Comparison of ENCODE assay signal across 10 mouse cellular contexts in the genomic region with DNA sequence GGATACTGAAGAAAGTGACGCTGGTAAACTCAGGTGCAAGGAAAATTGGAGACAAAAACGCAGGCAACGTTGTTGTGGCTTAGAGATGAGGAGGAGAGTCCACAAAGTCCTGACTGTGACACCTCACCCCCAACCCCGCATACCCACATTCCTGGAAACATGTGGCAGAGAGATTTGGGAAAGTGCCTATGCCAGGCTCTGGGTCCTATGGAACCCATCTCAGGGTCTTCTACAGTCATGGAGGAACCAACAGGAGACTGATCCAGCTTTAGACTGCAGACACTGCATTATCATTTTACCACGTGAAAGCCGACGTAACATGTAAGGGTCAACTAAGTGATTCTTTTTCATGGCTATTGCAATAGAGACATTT. TPM values are rescaled to one million over a fixed set of nuclear protein-coding genes. Genes with fewer than 3 reads are reported as not detected.
A peak's percentile ranks its signal among the peaks of the same experiment; 100 is the strongest.
DNase-seq lines count a peak whose midpoint lies in the region; ATAC-seq and TF ChIP-seq lines count a peak whose summit lies in the region.
"Had no signal": no experiment of that assay in that cellular context is flagged by ENCODE, and none has a peak within 500 bp of the region (broad histone marks: within the 10 kb centered on the region; RNA-seq: fewer than 3 reads in every experiment).

No protein-coding gene starts in this region.

- peak; percentile 4 for DNase-seq in frontal cortex, postnatal 14 days (ENCODE audit: low spot score in 2 of 2)
- no peak for DNase-seq in frontal cortex, adult 2 months (ENCODE audit: extremely low spot score in 1 of 2, low spot score in 1 of 2)
- peak; percentile 0 for DNase-seq in right cerebral cortex, adult 18-20 months
- no peak for DNase-seq in right cerebral cortex, adult 2 months (ENCODE audit: low spot score in 2 of 2)
- DNase-seq in limb, embryonic 14.5 days (ENCODE audit: low spot score): no peak
- DNase-seq in cerebellum, adult 9-10 months: no peak
- DNase-seq in B cell, adult 2 months: no peak

- 0 out of 2 replicates have a peak overlapping the region, but pooled peaks have one; percentile 43 for H3K9ac ChIP-seq in limb, embryonic 14.5 days (ENCODE audit: low read depth, low read length, severe bottlenecking)
- H3K9ac ChIP-seq in stomach, embryonic 15.5 days: no peak overlapping the region

- H3K27me3 ChIP-seq in limb, embryonic 14.5 days (ENCODE audit: control insufficient read depth, insufficient read depth, low read length): no peaks in the 10 kb centered on the region
- no peaks in the 10 kb centered on the region for H3K27me3 ChIP-seq in stomach, embryonic 15.5 days (replicated peaks)

- no peaks in the 10 kb centered on the region for H3K9me3 ChIP-seq in limb, embryonic 14.5 days (ENCODE audit: control insufficient read depth, low read length)
- H3K9me3 ChIP-seq in stomach, embryonic 15.5 days: no peaks in the 10 kb centered on the region

- WGBS in limb, embryonic 14.5 days: 51% methylated on average over 7 of the region's 7 CpGs
- WGBS in stomach, embryonic 15.5 days: 51% methylated on average over 7 of the region's 7 CpGs

- H3K4me3 ChIP-seq in limb, embryonic 14.5 days (replicated peaks; ENCODE audit: low read length): peak overlapping the region; percentile 41
- peak overlapping the region; percentile 45 for H3K4me3 ChIP-seq in stomach, embryonic 15.5 days (replicated peaks)

- H3K27ac ChIP-seq in limb, embryonic 14.5 days (replicated peaks; ENCODE audit: low read depth, low read length): peak overlapping the region; percentile 73; the same call in 1 of the 2 replicates
- no peak overlapping the region for H3K27ac ChIP-seq in stomach, embryonic 15.5 days

- TF ChIP-seq POLR2A in limb, embryonic 14.5 days (IDR thresholded peaks at IDR 0.05; ENCODE audit: borderline replicate concordance, extremely low read depth, insufficient read depth, insufficient read length): no peak

- H3K4me2 ChIP-seq in limb, embryonic 14.5 days (replicated peaks; ENCODE audit: low read depth, low read length, severe bottlenecking): peak overlapping the region; percentile 49
- H3K4me2 ChIP-seq in stomach, embryonic 15.5 days: peak overlapping the region; percentile 49

- H3K36me3 ChIP-seq in limb, embryonic 14.5 days (ENCODE audit: control insufficient read depth, insufficient read depth, low read length): no peaks in the 10 kb centered on the region
- no peaks in the 10 kb centered on the region for H3K36me3 ChIP-seq in stomach, embryonic 15.5 days

- no peak for ATAC-seq in limb, embryonic 14.5 days (ENCODE audit: low FRiP score, low read depth)
- no peak for ATAC-seq in stomach, embryonic 15.5 days (ENCODE audit: insufficient read depth, low FRiP score, low read depth)

- no peaks in the 10 kb centered on the region for H3K4me1 ChIP-seq in limb, embryonic 14.5 days (ENCODE audit: control insufficient read depth, insufficient read depth, low read length)
- no peaks in the 10 kb centered on the region for H3K4me1 ChIP-seq in stomach, embryonic 15.5 days

RNA-seq across cellular contexts. Expression of a gene that starts 0.5 kb away (rescaled TPM):
- polyA plus RNA-seq in frontal cortex, adult 2 months (2012; rRNA removed): 1.6 and 1.8 TPM in 2 replicates
- polyA plus RNA-seq in limb, embryonic 14.5 days (2012; rRNA removed): 0.72 and 0.79 TPM in 2 replicates
- polyA plus RNA-seq in limb, embryonic 14.5 days (2014; fragmentation: Nextera tagmentation; extraction: Ambion mirVana): 1.6 and 2.0 TPM in 2 replicates
- polyA plus RNA-seq in stomach, embryonic 15.5 days (2015; fragmentation: Nextera tagmentation; extraction: Ambion mirVana): 1.0 and 1.5 TPM in 2 replicates

RNA-seq across cellular contexts. Expression of a gene that starts 21.6 kb away (rescaled TPM):
- polyA plus RNA-seq in frontal cortex, adult 2 months (2012; rRNA removed): not detected in 2 replicates
- polyA plus RNA-seq in limb, embryonic 14.5 days (2012; rRNA removed): not detected in 2 replicates
- not detected in 2 replicates for polyA plus RNA-seq in limb, embryonic 14.5 days (2014; fragmentation: Nextera tagmentation; extraction: Ambion mirVana)
- not detected in 2 replicates for polyA plus RNA-seq in stomach, embryonic 15.5 days (2015; fragmentation: Nextera tagmentation; extraction: Ambion mirVana)
- polyA plus RNA-seq: brain, embryonic 14.5 days; inflammation-experienced regulatory T-cells, adult 6 months had no signal

RNA-seq across cellular contexts. Expression of a gene that starts 25.8 kb away (rescaled TPM):
- polyA plus RNA-seq in frontal cortex, adult 2 months (2012; rRNA removed): not detected in 2 replicates
- not detected in 2 replicates for polyA plus RNA-seq in limb, embryonic 14.5 days (2012; rRNA removed)
- polyA plus RNA-seq in limb, embryonic 14.5 days (2014; fragmentation: Nextera tagmentation; extraction: Ambion mirVana): not detected in 2 replicates
- not detected in 2 replicates for polyA plus RNA-seq in stomach, embryonic 15.5 days (2015; fragmentation: Nextera tagmentation; extraction: Ambion mirVana)
- polyA plus RNA-seq: brain, embryonic 14.5 days; inflammation-experienced regulatory T-cells, adult 6 months had no signal

RNA-seq across cellular contexts. Expression of a gene that starts 27.7 kb away (rescaled TPM):
- 9.6 and 10.2 TPM in 2 replicates for polyA plus RNA-seq in frontal cortex, adult 2 months (2012; rRNA removed)
- 4.8 and 7.1 TPM in 2 replicates for polyA plus RNA-seq in limb, embryonic 14.5 days (2012; rRNA removed)
- polyA plus RNA-seq in limb, embryonic 14.5 days (2014; fragmentation: Nextera tagmentation; extraction: Ambion mirVana): 5.5 and 6.6 TPM in 2 replicates
- 5.1 and 6.2 TPM in 2 replicates for polyA plus RNA-seq in stomach, embryonic 15.5 days (2015; fragmentation: Nextera tagmentation; extraction: Ambion mirVana)

Comparison
In these comparisons a context has a peak if more than half of its experiments do, and no peak if none do; other contexts are left out.
1. DNase-seq: peak in frontal cortex, postnatal 14 days (2 of 2) and right cerebral cortex, adult 18-20 months (single experiment); none in frontal cortex, adult 2 months (0 of 2), right cerebral cortex, adult 2 months (0 of 2), limb, embryonic 14.5 days (single experiment), cerebellum, adult 9-10 months (single experiment) and B cell, adult 2 months (0 of 2).